Mouse (Mus musculus): Measurements from ENCODE around the gene Nfic.

Nfic gene

DNA sequence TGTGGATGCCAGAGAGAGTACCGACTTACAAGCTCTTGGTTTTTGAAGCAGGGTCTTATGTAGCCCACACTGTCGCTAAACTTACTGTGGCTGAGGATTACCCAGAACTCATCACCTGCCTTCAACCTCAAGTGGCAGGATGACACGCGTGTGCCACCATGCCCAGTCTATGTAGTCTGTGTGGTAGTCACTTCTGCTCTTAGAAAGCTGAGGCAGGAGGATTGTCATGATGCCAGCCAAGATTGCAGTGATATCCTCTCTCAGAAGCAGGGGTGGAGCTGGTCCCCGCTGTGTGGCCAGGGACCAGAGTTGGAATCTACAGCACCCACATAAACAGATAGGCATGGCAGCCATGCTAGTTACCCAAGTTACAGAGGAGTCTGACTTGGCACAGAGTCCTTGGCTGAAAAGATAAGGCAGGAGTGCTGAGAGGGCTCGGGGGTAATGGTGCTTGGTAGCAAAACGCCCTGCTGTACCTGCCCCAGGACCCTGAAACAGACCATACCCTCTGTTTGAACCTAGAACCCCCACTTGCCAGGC lies 30.1 kb upstream of the Nfic start:
- no peak for DNase-seq (ENCODE audit: low read depth, low spot score)

- no peak for DNase-seq (ENCODE audit: low read depth, low spot score)
Observed at GRCm38 (mm10) chr10:81485060-81485449, 29.6 kb upstream of the Nfic start.

DNA sequence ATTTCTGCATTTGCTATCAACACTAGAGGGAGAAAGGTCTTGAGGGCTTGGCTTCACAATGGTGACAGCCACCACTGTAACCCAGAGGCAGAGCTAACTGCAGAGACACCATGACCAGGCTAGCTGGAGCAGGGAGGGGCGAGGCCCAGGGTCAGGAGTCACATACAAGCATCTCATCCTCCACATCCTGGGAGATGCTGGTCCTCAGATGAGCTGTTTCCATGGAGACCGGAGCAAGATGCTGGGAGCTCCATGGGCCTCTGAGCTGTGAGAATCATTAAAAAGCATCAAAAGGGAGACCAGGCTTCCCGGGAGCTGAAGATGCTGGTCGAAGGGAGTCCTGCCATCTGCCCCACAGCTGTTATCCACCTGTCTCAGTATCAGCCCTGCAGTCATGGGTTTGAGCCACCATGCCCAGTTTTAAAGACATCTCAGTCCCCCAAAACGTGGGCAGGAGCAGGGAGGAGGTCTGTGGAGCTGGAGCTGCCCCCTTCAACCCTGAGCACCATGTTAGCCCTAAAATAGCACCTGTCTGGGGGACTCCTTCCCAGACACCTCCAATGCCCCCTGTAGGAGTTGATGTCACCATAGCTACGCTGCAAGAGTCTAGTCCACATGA lies 29.1 kb upstream of the Nfic start:
- DNase-seq (ENCODE audit: low read depth, low spot score): no peak

GRCm38 (mm10) chr10:81483983-81484382 lies 28.5 kb upstream of the Nfic start:
- peak; percentile 51 for DNase-seq (ENCODE audit: low read depth, low spot score)

DNA sequence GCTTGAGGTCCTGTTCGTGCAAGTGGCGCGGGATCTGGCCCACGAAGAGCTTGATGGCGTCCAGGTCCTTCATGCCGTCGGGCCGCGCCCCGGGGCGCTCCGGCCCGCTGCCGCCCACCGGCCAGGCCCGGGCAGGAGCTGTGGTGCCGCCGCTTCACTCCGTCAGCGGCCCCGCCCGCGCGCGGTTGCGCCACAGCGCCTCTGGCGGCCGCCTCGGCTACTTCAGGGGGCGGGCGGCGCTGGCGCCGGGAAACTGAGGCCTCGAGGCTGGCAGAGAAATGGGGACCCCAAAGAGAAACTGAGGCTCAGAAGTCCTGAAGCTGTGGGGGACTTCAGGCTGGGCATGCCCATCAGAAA lies 27.1 kb upstream of the Nfic start, which contains the start of gene Celf5:
Celf5 (minus strand) TSS at position 177 of the 357 bp plus-strand sequence.
- peak; percentile 26 for DNase-seq (ENCODE audit: low read depth, low spot score)

DNA sequence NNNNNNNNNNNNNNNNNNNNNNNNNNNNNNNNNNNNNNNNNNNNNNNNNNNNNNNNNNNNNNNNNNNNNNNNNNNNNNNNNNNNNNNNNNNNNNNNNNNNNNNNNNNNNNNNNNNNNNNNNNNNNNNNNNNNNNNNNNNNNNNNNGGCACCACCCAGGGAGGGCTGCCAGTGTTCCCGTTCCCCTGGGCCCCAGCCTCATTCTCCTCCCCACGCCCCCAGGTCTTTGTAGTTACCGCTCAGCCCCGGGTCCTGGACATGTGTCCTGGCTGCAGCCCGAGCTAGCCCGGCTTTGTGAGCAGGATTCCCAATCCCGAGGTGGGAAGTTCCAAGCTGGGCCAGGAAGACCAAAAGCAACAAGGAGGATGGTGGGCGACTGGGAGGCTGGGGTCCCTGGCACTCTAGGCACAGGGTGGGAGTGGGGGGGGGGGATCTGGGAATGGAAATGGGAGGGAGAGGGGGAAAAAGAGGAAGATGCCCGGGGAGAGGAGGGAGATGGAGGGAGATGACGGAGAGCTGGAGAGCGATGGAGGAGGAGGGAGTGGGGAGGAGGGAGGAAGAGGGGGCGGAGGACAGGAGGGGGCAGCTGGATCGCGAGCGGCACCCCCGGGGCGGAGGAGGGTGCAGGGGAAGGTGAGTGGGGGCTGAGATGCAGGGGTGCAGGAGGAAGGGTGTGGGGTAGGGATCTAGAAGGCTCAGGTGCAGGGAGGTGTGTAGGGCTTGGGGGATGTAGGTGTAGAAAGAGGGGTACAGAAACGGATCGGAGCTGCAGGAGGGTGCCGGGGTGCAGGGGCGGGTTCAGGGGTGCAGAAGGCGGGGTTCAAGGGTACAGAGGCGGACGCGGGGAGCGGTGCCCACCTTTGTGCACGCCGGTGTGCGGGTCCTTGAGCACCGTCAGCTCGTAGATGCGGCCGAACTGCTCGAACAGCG lies 26.4 kb upstream of the Nfic start:
- no peak for DNase-seq (ENCODE audit: low read depth, low spot score)

GRCm38 (mm10) chr10:81474461-81474860 lies 19.0 kb upstream of the Nfic start:
- no peak for DNase-seq (ENCODE audit: low read depth, low spot score)

DNA sequence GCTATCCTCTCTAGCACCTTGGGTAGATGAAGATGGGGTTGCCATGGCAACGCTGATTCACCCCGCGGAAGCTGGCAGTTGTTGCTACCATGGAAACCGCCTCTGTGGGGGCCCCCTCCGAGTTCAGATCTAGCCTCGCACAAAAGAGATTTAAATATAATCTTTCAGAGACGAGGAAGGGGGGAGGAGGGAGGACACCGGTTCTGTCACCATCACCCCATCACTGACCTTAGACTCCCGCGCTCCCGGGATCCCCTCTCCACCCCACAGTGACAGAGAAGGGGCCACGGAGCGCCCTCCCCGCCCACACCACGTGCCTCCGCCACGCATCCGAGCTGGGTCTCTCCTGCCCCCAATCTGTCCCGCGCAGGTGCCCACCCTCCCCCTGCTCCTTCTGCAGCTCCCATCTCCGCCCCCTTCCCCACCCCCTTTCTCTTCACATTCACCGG lies 17.6 kb upstream of the Nfic start:
- DNase-seq (ENCODE audit: low read depth, low spot score): no peak

DNA sequence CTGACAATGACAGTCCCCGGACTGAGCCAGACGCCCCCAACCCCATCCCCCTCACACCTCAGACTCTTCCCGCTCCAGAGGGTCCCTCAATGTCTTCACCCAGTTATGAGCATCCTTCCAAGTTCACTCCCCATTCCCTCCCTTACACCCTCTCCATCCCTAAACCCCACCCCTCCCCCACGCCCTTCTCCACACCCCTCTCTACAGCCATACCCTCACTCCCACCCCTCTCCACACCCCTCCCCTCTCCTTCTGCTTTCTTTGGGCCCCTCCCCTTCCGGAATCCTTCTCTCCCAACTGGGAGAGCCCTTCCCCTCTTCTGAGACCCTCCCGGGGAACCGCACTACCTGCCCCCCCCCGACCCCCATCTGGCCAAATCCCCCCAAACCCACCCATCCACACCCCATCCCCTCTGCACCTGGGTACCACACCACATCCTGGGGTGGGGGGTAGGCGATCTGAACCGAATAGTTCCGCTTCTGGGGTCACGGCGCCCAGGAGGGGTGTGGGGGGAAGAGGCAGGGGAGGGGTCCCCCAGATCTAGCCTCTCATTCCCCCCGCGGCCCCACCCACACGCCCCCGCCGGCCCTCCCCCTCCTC lies 17.1 kb upstream of the Nfic start:
- no peak for DNase-seq (ENCODE audit: low read depth, low spot score)

GRCm38 (mm10) chr10:81470454-81470853 lies 15.0 kb upstream of the Nfic start:
- no peak for DNase-seq (ENCODE audit: low read depth, low spot score)

- DNase-seq (ENCODE audit: low read depth, low spot score): no peak
Observed at GRCm38 (mm10) chr10:81469253-81469652, 13.8 kb upstream of the Nfic start.

GRCm38 (mm10) chr10:81467670-81468235 lies 12.3 kb upstream of the Nfic start:
- DNase-seq (ENCODE audit: low read depth, low spot score): no peak

DNA sequence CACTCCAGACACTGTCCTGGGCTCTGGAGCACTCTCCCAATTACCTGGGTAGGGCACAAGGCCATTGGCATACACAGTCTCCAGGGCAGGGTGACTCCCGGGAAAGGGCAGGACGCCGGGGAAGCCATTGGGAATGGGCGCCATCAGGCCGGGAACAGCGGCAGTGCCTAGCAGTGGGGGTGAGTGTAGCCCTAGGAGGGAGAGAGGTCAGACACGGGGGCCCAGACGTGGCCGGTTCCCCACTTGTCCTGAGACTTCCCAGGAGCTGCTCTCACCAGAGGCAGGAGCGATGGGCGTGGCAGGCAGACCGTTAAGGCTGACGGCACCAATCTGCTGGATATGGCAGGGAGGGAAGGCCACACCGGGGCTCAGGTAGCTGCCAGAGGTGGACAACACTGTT lies 11.4 kb upstream of the Nfic start:
- no peak for DNase-seq (ENCODE audit: low read depth, low spot score)

DNA sequence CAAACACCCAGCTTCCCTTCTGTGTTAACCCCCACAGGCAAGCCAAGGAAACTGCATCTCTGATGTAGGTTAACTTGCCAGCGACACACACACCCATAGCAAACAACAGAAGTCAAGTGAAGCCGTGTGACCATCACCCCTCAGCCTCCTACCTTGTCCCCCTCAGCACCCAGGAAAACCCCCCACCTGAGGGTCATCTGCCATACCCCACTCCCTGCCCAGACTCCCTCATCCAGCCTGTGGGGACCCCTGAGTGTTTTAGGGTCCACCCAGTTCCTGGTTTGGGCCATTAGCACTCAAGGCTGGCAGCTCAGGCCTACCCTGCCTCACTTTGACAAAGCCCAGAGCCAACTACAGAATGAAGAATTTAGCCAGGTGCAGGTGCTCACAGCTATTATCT lies 10.6 kb upstream of the Nfic start:
- no peak for DNase-seq (ENCODE audit: low read depth, low spot score)

DNA sequence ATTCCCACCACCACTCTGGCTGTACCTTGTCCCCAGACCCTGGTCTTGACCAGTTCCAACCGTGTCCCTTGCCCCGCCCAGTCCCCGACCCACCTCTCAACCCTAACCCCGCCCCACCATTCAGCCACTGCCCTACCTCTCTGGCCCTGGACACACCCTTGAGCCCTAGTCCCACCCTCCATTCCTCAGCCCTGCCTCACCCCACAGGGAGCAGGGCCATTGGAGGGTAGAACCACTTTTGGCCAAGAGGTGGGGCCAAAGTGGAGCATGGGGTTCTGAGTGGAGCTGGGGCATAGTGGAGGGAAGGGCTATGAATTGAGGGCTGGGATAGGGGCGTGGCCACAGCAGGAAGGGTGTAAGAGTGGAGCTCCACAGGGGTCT lies 9.8 kb upstream of the Nfic start:
- no peak for DNase-seq (ENCODE audit: low read depth, low spot score)

- DNase-seq (ENCODE audit: low read depth, low spot score): no peak
Observed at GRCm38 (mm10) chr10:81464405-81465264, 9.2 kb upstream of the Nfic start.

DNA sequence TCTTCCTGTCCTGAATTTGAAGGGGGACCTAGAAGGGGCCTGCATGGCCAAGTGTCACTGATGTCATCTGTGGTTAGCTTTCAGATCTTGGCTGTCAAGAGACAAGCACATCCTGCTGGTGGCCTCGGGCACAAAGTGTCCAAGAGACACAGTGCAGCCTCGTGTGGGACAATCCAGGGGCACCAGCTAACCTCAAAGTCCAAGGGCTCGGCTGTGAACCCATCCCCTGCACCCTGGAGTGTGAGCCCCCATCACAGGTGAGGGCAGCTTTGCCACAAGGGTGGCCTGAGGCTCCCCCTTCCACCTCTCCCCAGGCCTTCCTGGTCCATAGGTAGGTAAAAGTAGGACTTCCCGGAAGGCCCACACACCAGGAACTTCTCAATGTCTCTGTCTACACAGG lies 8.1 kb upstream of the Nfic start:
- no peak for DNase-seq (ENCODE audit: low read depth, low spot score)

GRCm38 (mm10) chr10:81462917-81463316 lies 7.5 kb upstream of the Nfic start:
- DNase-seq (ENCODE audit: low read depth, low spot score): no peak

- DNase-seq (ENCODE audit: low read depth, low spot score): no peak
Observed at GRCm38 (mm10) chr10:81462415-81462804, 7.0 kb upstream of the Nfic start.

DNA sequence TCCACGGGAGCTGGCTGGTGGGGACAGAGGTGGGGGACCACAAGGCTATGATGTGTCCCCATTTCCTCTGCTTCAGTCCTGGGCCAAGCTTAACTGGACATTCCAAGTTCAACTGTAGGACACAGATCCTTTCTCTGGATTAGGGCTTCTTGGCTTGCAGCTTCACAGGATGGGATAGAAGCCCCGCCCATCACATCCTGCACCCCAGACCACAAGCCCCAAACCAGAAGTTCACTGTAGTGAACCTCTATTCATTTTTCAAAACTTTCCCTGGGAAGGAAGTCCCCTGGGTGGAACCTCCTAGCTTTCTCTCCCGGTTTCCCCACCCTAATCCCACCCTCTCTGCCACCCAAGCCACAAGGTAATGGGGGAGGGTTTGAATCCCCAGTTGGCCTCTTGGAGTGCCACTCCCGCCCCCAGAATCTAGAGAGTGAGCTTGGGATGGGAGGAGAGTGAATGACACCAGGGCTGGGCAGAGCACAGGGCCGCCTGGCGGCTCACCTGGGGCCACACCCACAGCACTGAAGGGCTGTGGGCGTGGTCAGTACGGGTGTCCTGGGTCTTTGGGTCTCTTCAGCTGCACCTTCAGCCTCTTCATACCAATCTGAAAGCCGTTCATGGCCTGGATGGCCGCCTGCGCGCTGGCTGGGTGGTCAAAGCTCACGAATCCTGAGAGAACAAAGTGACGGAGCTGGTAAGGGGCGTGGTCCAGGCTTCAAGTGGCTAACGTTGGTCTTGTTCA lies 6.4 kb upstream of the Nfic start:
- no peak for DNase-seq (ENCODE audit: low read depth, low spot score)

Data from 3T3-L1 (cell line).